Mouse (Mus musculus) forebrain, embryonic 15.5 days (tissue): ENCODE data around the gene Tubb4b. TPM values are rescaled to one million over a fixed set of nuclear protein-coding genes. Genes with fewer than 3 reads are reported as not detected.
A peak's percentile ranks its signal among the peaks of the same experiment; 100 is the strongest.

Experiments used
- ATAC-seq: fragments of 200-750 bp; cut with Nextera tagmentation; replicated peaks from 2 replicates; pipeline ENCODE4 v1.8.0; 2017; ENCODE audit warnings: mild to moderate bottlenecking, moderate TSS enrichment, moderate library complexity
- H3K27ac ChIP-seq: fragments of 300-500 bp; sonication (generic); replicated peaks from 2 replicates; pipeline ENCODE4 v1.5.1; 2015; ENCODE audit warnings: mild to moderate bottlenecking, inconsistent platforms
- H3K27me3 ChIP-seq: fragments of 300-500 bp; sonication (generic); 2 replicates; pipeline ENCODE4 v1.6.1; 2015; ENCODE audit warnings: inconsistent platforms
- H3K36me3 ChIP-seq: fragments of 300-500 bp; sonication (generic); 2 replicates; pipeline ENCODE4 v1.6.1; 2015; ENCODE audit warnings: mild to moderate bottlenecking, inconsistent platforms
- H3K4me1 ChIP-seq: fragments of 300-500 bp; sonication (generic); 2 replicates; pipeline ENCODE4 v1.6.1; 2015; ENCODE audit warnings: inconsistent platforms
- H3K4me2 ChIP-seq: fragments of 300-500 bp; sonication (generic); replicated peaks from 2 replicates; pipeline ENCODE4 v1.6.1; 2015; ENCODE audit warnings: mild to moderate bottlenecking, inconsistent platforms
- H3K4me3 ChIP-seq: fragments of 300-500 bp; sonication (generic); 2 replicates; pipeline ENCODE4 v1.5.1; 2015; ENCODE audit warnings: mild to moderate bottlenecking, inconsistent platforms
- H3K9ac ChIP-seq: fragments of 300-500 bp; sonication (generic); replicated peaks from 2 replicates; pipeline ENCODE4 v1.6.1; 2015; ENCODE audit warnings: mild to moderate bottlenecking, inconsistent platforms
- H3K9me3 ChIP-seq: fragments of 300-500 bp; sonication (generic); 2 replicates; pipeline ENCODE4 v1.6.1; 2016; ENCODE audit warnings: inconsistent platforms
- WGBS: fragments of 180-500 bp; shearing (Covaris S2); methylation state at CpG from one replicate; pipeline ENCODE4 v1.1.7; 2015; ENCODE audit warnings: mixed read lengths; 5-methylcytosine and 5-hydroxymethylcytosine counted together
- polyA plus RNA-seq: library from polyadenylated mRNA; unstranded; fragments of >200 nt; fragmentation: Nextera tagmentation; extraction: Ambion mirVana; gene quantifications from 2 replicates; pipeline ENCODE4 v1.2.1, GENCODE M21; 2015

The Tubb4b gene
- polyA plus RNA-seq, 1 experiment from 2014 or later = 409 TPM

DNA sequence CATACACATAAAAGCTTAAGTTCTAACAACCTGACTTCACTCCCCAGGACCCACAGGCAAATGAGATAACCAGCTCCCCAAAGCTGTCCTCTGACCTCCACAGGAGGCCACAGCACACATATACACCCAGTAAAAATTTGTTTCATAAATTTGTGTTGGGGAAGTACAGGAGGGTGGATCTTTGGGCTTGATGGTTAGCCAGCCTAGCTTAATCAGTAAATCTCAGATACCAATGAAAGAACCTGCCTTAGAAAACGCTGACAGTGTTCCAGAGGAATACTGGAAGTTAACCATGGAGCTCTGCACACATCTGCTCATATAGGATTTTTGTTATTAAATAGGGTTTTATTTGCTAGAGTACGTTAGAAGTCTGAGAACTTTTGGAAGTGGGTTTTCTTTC lies 6.8 kb downstream of the Tubb4b start:
- Histone ChIP-seq H3K4me2 (no peak overlapping the region), H3K27ac (no peak overlapping the region), H3K27me3 (no peaks in the 10 kb centered on the region), H3K9me3 (no peaks in the 10 kb centered on the region), H3K4me1 (no peaks in the 10 kb centered on the region), H3K4me3 (no peak overlapping the region), H3K9ac (no peak overlapping the region), H3K36me3 (peaks cover 4% of the 10 kb centered on the region; the same call in 1 of the 2 replicates)
- WGBS = 65% methylated on average over 2 of the region's 2 CpGs
- ATAC-seq = no peak

DNA sequence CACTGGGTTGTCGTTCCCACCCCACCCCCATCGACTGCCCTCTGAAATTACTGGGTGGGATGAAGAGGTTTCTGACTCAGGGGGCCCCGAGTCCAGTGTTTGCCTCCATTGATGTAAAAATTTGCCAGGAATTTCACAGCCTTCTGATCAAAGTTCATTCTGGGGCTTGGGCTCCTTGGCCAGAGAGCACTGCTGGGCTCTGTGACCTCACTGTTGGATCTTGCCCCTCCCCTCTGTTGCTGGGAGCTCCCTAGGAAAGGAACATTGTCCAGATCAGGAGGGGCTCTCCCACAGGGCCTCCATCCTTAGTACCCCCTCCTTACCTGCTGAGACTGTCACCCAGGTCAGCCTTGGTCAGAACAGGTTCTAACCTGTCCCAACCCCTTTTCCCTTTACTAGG lies 10.1 kb downstream of the Tubb4b start, which contains the start of gene Stpg3:
TSS of gene Stpg3 (minus strand) at position 194 of the 400 bp plus-strand sequence.
- Histone ChIP-seq H3K9me3 (no peaks in the 10 kb centered on the region), H3K36me3 (no peaks in the 10 kb centered on the region), H3K4me1 (peaks cover 15% of the 10 kb centered on the region), H3K4me2 (no peak within 1 kb of the TSS), H3K4me3 (no peak within 1 kb of the TSS), H3K27ac (no peak within 1 kb of the TSS), H3K9ac (no peak within 1 kb of the TSS), H3K27me3 (no peaks in the 10 kb centered on the region)
- WGBS = 64% methylated on average over 3 of the region's 3 CpGs
- ATAC-seq = no peak

DNA sequence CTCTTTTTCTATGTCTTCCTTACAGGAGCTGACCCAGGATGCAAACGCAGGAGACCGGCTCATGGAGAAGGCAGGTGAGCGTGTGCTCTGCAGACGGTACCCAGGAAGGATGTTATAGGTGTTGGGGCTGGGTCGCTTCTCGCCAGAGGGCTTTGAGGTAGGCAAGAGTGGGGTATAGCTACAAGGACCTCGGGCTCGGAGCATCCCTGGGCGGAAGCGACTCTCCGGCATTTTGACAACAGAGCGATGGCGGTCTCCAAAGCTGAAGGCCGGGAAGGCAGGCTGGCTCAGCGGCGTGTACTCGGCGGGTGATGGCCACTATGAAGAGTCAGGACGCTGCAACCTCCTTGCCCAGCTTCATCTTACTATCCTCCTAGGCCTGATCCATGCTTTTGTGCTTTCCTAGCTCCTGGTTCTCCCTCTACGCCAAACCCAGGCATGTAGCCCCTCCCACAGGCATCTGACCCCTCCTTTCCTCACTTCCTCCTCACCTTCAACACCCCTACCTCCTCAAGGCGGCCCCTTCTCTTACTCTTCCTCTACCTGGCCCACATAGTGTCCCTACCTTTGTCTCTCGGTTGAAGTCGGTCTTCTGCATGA lies 11.1 kb downstream of the Tubb4b start:
- no peaks in the 10 kb centered on the region for H3K27me3 ChIP-seq
- no peak overlapping the region for H3K4me3 ChIP-seq
- no peak overlapping the region for H3K27ac ChIP-seq
- no peak for ATAC-seq
- H3K9me3 ChIP-seq = no peaks in the 10 kb centered on the region
- WGBS = 70% methylated on average over 23 of the region's 23 CpGs
- no peak overlapping the region for H3K4me2 ChIP-seq
- H3K4me1 ChIP-seq = peaks cover 25% of the 10 kb centered on the region
- no peaks in the 10 kb centered on the region for H3K36me3 ChIP-seq
- H3K9ac ChIP-seq = no peak overlapping the region

DNA sequence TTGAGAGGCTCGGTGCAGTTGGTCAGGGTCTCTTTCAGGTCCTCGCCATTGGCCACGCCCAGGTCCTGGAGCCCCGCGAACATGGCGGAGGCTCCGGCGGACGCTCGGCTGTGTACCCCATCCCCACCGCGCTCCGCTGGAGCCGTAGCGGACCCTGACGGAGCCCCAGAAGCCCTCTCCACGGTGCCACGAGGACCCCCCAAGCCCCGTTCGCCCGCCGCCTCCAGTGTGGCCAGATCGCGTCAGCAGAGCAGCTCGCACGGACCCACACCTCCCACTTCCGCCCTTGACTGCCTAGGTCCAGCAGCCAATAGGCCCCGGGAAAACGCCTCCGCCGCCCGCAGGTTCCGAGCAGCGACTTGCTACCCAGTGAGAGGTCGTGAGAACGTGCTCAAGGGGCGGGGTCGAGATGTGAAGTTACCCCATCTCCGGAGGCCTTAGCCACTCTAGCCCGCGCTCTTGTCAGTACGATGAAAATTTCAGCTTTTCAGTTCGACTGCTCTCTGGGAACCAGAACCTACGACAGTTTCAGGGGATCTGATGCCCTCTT lies 13.3 kb downstream of the Tubb4b start, which contains the start of gene Nelfb:
TSS of gene Nelfb (minus strand) at position 369 of the 550 bp plus-strand sequence.
- peak; percentile 91 for ATAC-seq
- no peaks in the 10 kb centered on the region for H3K9me3 ChIP-seq
- under 1% methylated on average over 44 of the region's 44 CpGs for WGBS

DNA sequence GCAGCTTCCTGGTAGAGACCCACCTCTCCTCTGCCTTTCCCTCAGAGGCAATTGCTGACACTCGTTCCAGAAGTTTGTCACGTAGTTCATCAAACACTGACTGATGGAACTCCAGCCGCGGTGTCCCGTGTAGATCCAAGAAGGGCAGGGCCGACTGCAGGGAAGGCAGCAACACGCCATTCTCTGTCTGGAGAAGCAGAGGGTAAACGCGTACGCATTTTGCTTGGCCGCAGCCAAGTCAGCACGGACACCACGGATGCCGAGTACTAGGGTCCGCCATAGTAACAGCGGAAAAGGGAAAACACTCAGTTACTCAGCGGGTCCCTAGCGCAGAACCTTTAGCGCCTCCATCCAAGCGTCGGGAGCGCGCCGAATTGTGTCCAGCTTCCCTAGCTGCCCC lies 13.8 kb downstream of the Tubb4b start:
- Histone ChIP-seq H3K9me3 (no peaks in the 10 kb centered on the region), H3K4me3 (peak overlapping the region; percentile 61), H3K4me1 (peaks cover 27% of the 10 kb centered on the region), H3K9ac (peak overlapping the region; percentile 78), H3K27ac (peak overlapping the region; percentile 81), H3K36me3 (peaks cover 12% of the 10 kb centered on the region), H3K4me2 (peak overlapping the region; percentile 64), H3K27me3 (no peaks in the 10 kb centered on the region)
- under 1% methylated on average over 24 of the region's 24 CpGs for WGBS
- peak; percentile 47 for ATAC-seq

More for the DNA sequence above, 13.3 kb downstream of the Tubb4b start, which contains the start of gene Nelfb:
- Histone ChIP-seq H3K27me3 (no peaks in the 10 kb centered on the region), H3K9ac (peak within 1 kb of the TSS; percentile 78), H3K4me3 (peak within 1 kb of the TSS; percentile 61), H3K4me2 (peak within 1 kb of the TSS; percentile 64), H3K4me1 (peaks cover 27% of the 10 kb centered on the region), H3K36me3 (peaks cover 7% of the 10 kb centered on the region; the same call in 1 of the 2 replicates), H3K27ac (peak within 1 kb of the TSS; percentile 81)

DNA sequence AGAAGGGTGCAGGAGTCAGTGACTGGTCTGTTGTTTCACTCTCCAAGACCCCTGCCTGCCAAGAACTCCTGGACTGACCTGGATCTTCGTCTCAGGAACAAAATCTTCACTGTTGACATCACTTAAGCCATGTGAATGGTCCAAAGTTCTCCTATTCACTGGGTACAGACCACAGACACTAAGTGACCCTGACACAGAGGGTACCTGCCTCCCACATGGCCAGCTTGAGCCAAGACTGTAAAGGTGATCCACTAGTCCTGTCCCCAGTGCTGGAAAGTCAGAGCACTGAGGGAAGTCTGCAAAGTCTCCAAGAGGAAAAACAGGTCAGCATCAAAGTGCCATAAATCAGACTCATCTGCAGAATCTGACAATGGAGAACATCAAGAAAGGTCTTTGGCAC lies 16.9 kb downstream of the Tubb4b start:
- Histone ChIP-seq H3K27ac (no peak overlapping the region), H3K27me3 (no peaks in the 10 kb centered on the region), H3K4me3 (no peak overlapping the region), H3K9me3 (no peaks in the 10 kb centered on the region), H3K4me2 (no peak overlapping the region), H3K36me3 (peaks cover 40% of the 10 kb centered on the region), H3K9ac (no peak overlapping the region), H3K4me1 (peaks cover 27% of the 10 kb centered on the region)
- no peak for ATAC-seq
- 76% methylated on average over 1 of the region's 1 CpGs for WGBS

DNA sequence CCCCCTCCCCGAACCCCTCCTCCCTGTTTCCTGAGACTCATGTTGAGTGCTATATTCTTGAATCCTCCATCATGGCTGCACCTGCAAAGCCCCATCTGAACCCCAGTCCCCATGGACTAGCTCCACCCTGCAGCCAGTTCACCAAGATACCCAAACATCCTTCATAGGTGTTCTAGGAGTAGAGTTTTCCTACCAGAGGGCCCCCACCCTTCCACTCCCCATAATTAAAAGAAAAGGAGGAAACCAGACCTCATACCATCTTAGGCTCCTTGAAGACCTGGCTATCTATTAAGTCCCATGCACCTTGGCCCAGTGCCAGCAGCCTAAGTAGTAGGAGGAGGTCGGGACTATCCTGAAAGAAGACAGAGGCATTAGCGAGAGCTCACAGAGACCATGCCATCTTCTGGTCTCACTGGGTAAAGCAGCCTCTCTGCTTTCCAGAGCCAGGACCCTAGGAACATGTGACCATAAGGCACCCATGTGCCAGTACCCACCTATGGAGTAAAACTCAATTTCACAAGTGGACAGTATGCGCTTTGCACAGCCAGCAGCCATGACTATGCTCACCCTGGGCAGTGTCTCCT lies 20.8 kb downstream of the Tubb4b start:
- Histone ChIP-seq H3K9ac (no peak overlapping the region), H3K4me3 (no peak overlapping the region), H3K9me3 (no peaks in the 10 kb centered on the region), H3K36me3 (peaks cover 73% of the 10 kb centered on the region), H3K27me3 (no peaks in the 10 kb centered on the region), H3K4me2 (no peak overlapping the region), H3K4me1 (peaks cover 5% of the 10 kb centered on the region), H3K27ac (no peak overlapping the region)
- ATAC-seq = no peak; the same call in 1 of the 2 replicates
- WGBS = 62% methylated on average over 4 of the region's 4 CpGs

DNA sequence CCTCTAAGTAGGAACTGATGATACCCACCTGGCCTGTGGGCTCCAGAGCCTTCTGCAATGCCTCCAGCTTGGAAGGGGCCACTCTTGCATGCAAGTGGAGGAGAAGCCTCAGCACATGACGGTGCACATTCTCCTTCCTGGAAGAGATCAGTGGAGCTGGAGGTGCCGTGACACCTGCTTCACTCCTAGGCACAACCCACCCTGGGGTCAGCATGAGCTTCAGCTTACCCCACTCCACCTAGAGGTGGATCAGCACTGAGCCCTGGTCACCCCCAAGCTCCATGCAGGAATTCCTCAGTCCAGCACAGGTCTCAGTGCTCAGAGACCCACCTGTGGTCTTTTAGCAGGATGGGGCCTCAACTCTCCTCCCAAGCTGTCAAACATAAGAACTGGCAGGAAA lies 23.9 kb downstream of the Tubb4b start:
- H3K36me3 ChIP-seq = peaks cover 60% of the 10 kb centered on the region
- no peak overlapping the region for H3K4me3 ChIP-seq
- no peak for ATAC-seq
- H3K27me3 ChIP-seq = peaks cover 12% of the 10 kb centered on the region
- H3K4me1 ChIP-seq = no peaks in the 10 kb centered on the region
- H3K27ac ChIP-seq = no peak overlapping the region
- 83% methylated on average over 2 of the region's 2 CpGs for WGBS
- no peaks in the 10 kb centered on the region for H3K9me3 ChIP-seq
- no peak overlapping the region for H3K4me2 ChIP-seq
- H3K9ac ChIP-seq = no peak overlapping the region

DNA sequence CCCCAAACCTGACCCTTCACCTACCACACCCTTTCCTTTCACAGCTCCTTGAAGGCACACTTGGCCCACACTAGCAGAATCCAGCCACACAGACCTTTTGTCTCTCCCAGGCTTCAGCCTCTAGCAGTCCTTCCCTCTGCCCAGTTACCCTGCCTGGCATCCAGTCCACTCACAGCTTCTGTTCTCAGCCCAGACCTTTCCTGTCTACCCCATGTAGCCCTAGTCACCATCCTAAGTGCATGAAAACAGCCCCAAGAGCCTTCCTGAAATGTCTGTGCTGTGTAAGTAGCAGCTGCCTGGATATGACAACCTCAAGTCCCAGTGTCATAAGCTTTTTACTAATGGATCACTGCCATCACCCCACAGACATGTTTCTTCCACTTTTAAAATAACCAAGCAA lies 26.6 kb downstream of the Tubb4b start:
- Histone ChIP-seq H3K4me2 (no peak overlapping the region), H3K4me3 (no peak overlapping the region), H3K36me3 (peaks cover 36% of the 10 kb centered on the region), H3K27ac (no peak overlapping the region), H3K9me3 (no peaks in the 10 kb centered on the region), H3K9ac (no peak overlapping the region), H3K27me3 (peaks cover 29% of the 10 kb centered on the region), H3K4me1 (0 out of 2 replicates have a peak, but pooled peaks cover 3% of the 10 kb centered on the region)
- ATAC-seq = no peak

DNA sequence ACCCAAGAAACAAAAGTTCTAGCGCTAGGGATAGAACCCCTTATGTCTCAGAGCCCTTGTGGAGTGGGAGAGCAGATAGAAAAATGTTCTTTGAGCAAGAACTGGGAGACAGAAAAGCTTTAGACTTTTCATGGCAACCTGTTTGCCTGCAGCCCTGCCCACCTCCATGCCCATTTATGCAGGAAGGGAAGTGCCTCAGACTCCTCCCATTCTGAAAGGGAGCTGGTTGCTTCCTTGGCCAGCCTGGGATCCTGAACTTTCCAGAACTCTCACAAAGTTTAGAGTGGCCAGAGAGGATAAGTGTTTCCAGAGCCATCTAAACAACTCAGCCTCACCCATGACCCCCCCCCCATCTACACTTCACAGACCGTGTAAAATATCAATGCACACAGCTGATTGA lies 27.3 kb downstream of the Tubb4b start:
- H3K27me3 ChIP-seq = peaks cover 29% of the 10 kb centered on the region
- peaks cover 29% of the 10 kb centered on the region for H3K36me3 ChIP-seq
- H3K9ac ChIP-seq = no peak overlapping the region
- H3K4me2 ChIP-seq = no peak overlapping the region
- H3K4me1 ChIP-seq = 0 out of 2 replicates have a peak, but pooled peaks cover 3% of the 10 kb centered on the region
- H3K9me3 ChIP-seq = no peaks in the 10 kb centered on the region
- H3K4me3 ChIP-seq = no peak overlapping the region
- no peak for ATAC-seq
- H3K27ac ChIP-seq = no peak overlapping the region
- 12% methylated on average over 2 of the region's 2 CpGs for WGBS

DNA sequence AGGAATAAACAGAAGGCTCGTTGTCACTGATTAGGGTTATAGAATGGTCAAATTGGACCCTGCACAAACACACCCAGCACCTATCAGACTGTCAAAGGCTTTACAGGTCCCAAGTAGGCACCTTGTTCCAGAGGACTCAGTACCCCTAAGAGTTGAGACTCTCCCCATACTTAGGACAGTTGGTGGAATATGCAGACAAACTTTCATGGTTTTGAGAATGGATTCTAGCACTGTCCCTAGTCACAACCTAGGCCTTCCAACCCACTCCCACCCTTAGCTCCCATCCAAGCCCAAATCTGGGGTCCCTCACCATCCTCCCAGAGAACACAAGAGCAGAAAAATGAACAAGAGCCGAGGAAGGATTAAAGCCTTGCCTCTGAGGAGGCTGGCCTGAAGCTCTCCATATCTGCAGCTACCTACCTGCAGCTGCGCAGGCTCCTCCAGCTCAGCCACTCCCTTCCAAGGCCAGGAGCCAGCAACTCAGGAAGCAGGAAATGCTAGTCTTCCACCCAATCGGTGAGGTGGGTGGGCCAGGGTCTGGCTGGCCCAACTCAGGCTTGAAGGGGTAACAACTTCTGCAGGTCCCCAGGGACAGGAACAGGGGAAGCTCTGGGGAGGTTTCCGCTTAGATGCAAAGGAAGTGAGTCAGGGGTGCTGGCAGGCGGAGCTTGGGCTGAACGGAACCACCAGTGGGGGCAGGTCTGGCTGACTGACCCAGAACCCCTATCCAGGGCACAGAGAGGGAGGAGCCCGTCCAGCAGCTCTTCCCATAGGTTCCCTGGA lies 28.1 kb downstream of the Tubb4b start, which contains the start of gene Tor4a:
TSS of gene Tor4a (minus strand) at position 715 of the 783 bp plus-strand sequence.
- Histone ChIP-seq H3K27me3 (peaks cover 29% of the 10 kb centered on the region), H3K9me3 (no peaks in the 10 kb centered on the region), H3K4me2 (no peak within 1 kb of the TSS), H3K36me3 (peaks cover 23% of the 10 kb centered on the region), H3K27ac (no peak within 1 kb of the TSS), H3K4me1 (0 out of 2 replicates have a peak, but pooled peaks cover 3% of the 10 kb centered on the region), H3K4me3 (no peak within 1 kb of the TSS), H3K9ac (no peak within 1 kb of the TSS)
- 15% methylated on average over 8 of the region's 8 CpGs for WGBS
- no peak for ATAC-seq
